Mouse (Mus musculus) gastrocnemius, postnatal 14 days (tissue): ENCODE data around the gene Mrgprx1. TPM values are rescaled to one million over a fixed set of nuclear protein-coding genes. Genes with fewer than 3 reads are reported as not detected.

Experiments
- DNase-seq: peaks from one replicate; pipeline ENCODE4 v3.0.0; 2021; ENCODE audit warnings: mixed read lengths
- intact Hi-C: fragments of 180-260 bp; cut with DNase I; formaldehyde crosslinking; loops from one replicate; pipeline ENCODE4 v1.15.1; 2025; ENCODE audit warnings: low total_unique reads
- long read RNA-seq, 2 experiments: library from polyadenylated mRNA; stranded (forward); transcript quantifications; one replicate each; pipeline ENCODE4 v2.0.0; 2021
- total RNA-seq, 2 experiments: library from RNA; stranded (reverse); gene quantifications; 2 replicates each; pipeline ENCODE4 v1.2.3; 2021

Gene Mrgprx1
- total RNA-seq = not detected
- long read RNA-seq, experiment 1 = 0 reads
- long read RNA-seq, experiment 2 = 0 reads

GRCm38 (mm10) chr7:48027497-48027896, at the start of gene Mrgprx1:
Gene Mrgprx1, minus strand, starts transcription at chr7:48027597.
- DNase-seq = no peak
- intact Hi-C loops = no loop called here

GRCm38 (mm10) chr7:48075521-48075920, 48.1 kb upstream of the Mrgprx1 start:
- intact Hi-C loops = no loop called here
- no peak for DNase-seq

- intact Hi-C loops = no loop called here
- DNase-seq = no peak
Measured at GRCm38 (mm10) chr7:48046475-48047185, 19.2 kb upstream of the Mrgprx1 start.

GRCm38 (mm10) chr7:48044046-48044445, 16.6 kb upstream of the Mrgprx1 start:
- intact Hi-C loops = no loop called here
- DNase-seq = no peak

- intact Hi-C loops = no loop called here
- no peak for DNase-seq
Measured at GRCm38 (mm10) chr7:48017874-48018273, 9.5 kb downstream of the Mrgprx1 start.

GRCm38 (mm10) chr7:47995689-47996088, 31.7 kb downstream of the Mrgprx1 start:
- intact Hi-C loops = no loop called here
- no peak for DNase-seq

- intact Hi-C loops = no loop called here
- no peak for DNase-seq
Measured at GRCm38 (mm10) chr7:47986752-47987151, 40.6 kb downstream of the Mrgprx1 start.

GRCm38 (mm10) chr7:47981995-47982394, 45.4 kb downstream of the Mrgprx1 start, which contains the start of gene Mrgpra4:
Gene Mrgpra4, minus strand, starts transcription at chr7:47982095.
- intact Hi-C loops = no loop called here
- DNase-seq = no peak

Other genes with a start within 250 kb of the Mrgprx1 start
- gene Mrgpra4, start 45.5 kb downstream of the Mrgprx1 start, total RNA-seq = under 1 TPM in 1 of 2 experiments, not detected in 1; 0.16 TPM
- not detected for gene Mrgprb5, start 141.4 kb upstream of the Mrgprx1 start, total RNA-seq
- not detected for gene Mrgprb4, start 171.7 kb upstream of the Mrgprx1 start, total RNA-seq